Mouse (Mus musculus) mesoderm, embryonic 11.5 days (tissue): Measurements from ENCODE around the gene Gm5861.
"Not testable (repeated sequence)": the region's sequence is repeated elsewhere in the genome, so short reads cannot be mapped to it uniquely, and the experiment has no call there.

ENCODE experiments used
- DNase-seq: peaks from one replicate; pipeline ENCODE4 v3.0.0-alpha.2; 2012; ENCODE audit warnings: low read depth, low spot score

Gm5861 gene

DNA sequence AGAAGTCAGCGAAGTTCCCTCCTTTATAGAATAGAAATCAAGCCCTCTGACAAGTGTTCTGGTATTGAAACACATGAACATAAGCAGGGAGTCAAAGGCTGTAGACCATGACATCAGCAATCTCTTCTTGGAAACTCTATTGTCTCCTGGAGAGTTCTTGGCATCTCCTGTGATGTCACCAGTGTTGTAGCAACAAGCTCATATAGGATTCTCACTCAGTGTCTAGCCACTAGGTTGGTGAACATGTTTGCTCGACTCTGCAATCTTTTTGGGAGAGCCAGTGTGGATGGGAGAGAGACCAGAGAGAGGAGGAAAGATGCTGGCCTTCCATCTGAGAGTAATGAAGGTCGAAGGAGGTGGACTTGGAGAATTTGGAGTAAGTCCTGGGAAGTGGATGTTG lies at the start of gene Gm5861:
Gm5861 (plus strand) TSS at position 301 of the 400 bp plus-strand sequence.
- DNase-seq: not testable (repeated sequence)

DNA sequence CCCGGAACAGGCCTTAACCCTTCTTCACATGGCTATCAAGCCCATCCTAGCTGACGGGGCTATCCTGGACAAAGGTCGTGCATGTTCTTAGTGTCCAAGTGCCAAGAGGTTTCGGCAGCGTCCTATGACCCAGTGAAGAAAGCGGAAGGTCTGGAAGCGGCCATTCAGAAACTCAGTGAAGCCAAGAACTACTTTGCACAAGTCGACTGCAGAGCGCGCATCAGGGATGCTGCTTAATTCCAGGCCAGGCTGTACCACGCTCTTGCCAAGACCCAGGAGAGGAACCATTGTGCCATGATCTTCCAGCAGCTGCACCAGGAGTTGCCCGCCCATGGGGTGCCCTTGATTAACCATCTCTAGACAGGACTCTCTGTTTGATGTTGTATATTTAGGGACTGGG lies 44.8 kb upstream of the Gm5861 start:
- DNase-seq: not testable (repeated sequence)
